Mouse (Mus musculus): Measurements from ENCODE around the gene Tcte2.

Tcte2 gene

GRCm38 (mm10) chr17:13716336-13716735 lies 45.3 kb downstream of the Tcte2 start:
- no peak for DNase-seq

DNA sequence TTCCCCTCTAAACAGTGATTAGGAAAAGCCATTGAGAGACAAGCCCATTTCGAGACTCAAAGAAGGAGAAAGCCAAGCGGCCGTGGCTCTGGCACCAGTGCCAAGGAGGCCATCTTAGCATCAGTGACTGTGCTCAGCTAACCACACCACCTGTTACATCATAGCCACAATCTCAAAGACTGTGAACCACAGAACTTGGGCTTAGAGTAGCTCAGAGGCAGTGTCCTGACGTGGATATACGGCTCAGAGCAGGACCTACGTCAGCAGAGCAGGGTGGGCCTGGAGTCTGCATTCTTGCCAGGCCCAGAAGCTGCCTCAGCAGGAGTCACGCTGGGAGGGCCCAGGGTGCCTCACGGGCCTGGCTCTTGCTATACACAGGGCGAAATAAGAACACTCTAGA lies 46.1 kb downstream of the Tcte2 start:
- no peak for DNase-seq

DNA sequence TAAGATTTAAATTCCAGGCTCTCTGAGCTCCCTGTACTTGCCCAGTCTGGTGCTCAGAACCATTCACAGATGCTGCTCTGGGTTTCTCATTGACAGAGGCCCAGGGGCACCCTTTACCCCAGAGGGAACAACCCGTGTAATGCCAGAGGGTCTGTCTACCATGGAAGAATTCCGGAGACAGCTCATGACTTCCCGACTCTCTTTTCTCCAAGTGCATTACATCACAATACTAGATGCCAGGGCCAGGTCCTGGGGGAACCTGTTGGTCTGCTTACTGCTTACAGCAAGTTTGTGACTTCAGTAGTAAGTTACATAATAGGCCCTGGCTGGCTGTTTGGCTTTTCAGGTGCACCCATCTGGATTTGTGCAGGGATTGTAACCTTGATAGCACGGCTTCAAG lies 47.0 kb downstream of the Tcte2 start:
- DNase-seq: no peak

DNA sequence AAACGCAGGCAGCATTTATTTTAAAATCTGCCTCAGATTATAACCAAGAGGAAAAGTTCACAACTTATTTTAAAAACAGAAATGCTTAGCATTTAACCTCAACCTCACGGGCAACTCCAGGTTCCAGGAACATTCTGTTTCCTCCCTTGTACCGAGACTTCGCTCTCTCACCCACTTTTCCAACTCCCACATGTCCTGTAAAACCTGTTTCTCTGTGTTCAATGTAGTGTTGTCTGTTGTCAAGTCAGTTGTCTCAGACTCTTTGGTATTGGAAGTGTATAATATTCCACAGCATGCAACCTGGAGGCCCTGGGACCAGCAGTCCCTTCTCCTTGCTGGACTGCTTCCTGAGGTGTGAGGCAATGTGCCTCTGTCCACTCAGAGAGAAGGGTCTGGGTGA lies 47.5 kb downstream of the Tcte2 start:
- DNase-seq: no peak

- no peak for DNase-seq
Measured at GRCm38 (mm10) chr17:13712518-13712917, 49.1 kb downstream of the Tcte2 start.

- no peak for DNase-seq
Measured at GRCm38 (mm10) chr17:13712116-13712515, 49.5 kb downstream of the Tcte2 start.

- peak; percentile 59 for DNase-seq
Measured at GRCm38 (mm10) chr17:13711173-13711572, 50.5 kb downstream of the Tcte2 start.

DNA sequence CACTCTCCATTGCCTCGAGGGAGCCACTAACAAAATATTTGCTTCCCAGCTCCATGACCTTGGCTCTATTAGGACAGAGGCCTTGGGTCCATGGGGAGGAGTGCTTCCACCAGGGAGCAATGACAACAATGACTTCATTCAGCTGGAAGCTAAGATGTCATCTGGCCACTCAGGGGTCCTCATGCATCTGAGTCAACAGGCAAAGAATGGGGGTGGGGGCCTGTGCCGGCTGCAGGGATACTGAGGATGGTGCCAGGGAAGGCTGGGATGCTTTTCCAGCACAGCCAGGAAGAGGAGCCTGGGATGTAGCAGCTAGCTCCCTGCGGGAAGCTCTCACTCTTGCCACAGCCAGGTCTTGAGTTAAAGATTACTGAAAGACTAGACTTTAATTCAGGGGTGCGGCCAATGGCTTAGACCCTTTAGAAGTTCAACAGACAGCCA lies 56.1 kb downstream of the Tcte2 start:
- peak; percentile 36 for DNase-seq

GRCm38 (mm10) chr17:13703611-13704320 lies 57.9 kb downstream of the Tcte2 start:
- DNase-seq: peak; percentile 96

GRCm38 (mm10) chr17:13700131-13701016 lies 61.3 kb downstream of the Tcte2 start:
- peak; percentile 41 for DNase-seq

GRCm38 (mm10) chr17:13699716-13700115 lies 61.9 kb downstream of the Tcte2 start:
- no peak for DNase-seq

- no peak for DNase-seq
Measured at GRCm38 (mm10) chr17:13698194-13698593, 63.4 kb downstream of the Tcte2 start.

GRCm38 (mm10) chr17:13697646-13698045 lies 64.0 kb downstream of the Tcte2 start:
- DNase-seq: no peak

GRCm38 (mm10) chr17:13695881-13696280 lies 65.7 kb downstream of the Tcte2 start:
- no peak for DNase-seq

DNA sequence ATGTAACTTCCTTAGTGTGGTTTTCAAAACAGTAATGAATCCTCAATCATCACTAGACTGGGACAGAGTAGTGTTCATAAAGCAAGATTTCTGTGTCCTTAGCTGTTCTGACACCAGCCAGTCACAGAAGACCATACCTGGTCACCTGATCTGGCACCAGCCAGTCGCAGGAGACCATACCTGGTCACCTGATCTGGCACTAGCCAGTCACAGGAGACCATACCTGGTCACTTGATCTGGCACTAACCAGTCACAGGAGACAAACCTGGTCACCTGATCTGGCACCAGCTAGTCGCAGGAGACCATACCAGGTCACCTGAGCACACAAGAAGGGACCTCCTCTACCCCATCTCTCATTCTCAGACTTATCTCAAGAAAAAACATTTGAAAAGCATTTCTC lies 66.4 kb downstream of the Tcte2 start:
- no peak for DNase-seq

GRCm38 (mm10) chr17:13694181-13694580 lies 67.4 kb downstream of the Tcte2 start:
- no peak for DNase-seq

GRCm38 (mm10) chr17:13687656-13688055 lies 74.0 kb downstream of the Tcte2 start:
- no peak for DNase-seq

DNA sequence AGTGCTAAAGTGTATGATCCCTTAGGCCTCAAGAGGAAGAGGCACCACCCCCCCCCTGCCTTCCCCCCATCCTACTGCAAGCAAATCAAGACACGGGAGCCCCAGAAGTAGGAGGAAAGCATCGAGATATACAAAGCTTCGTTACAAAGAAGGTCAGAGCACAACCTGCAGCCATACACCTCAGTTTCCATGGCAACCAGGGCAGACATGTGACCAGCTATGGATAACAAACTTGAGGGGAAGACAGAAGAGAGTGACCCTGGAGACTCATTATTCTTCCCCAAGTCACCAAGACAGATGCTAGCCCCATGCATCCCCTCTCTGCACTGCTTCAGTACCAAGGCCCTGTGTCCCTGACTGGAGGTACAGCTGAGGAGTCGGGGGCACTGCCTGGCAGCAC lies 74.5 kb downstream of the Tcte2 start:
- no peak for DNase-seq

DNA sequence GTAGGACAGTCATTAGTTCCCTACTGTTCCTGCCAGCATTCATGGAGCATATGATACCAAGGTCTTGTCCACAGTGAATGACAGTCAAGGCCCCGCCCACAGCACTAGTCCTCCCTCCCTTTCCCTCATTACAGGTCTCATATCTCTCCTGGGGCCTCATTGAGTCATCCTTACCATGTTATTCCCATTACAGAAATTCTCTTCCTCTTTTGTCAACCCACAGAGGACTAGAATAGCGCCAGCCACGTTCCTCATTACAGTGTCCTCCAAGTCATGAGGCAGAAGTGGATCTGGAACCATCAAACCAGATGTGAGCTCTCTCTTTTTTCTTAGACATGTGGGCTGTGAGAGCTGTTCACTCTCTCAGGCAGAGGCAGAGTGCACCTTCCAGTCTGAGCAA lies 76.0 kb downstream of the Tcte2 start:
- DNase-seq: no peak

GRCm38 (mm10) chr17:13684256-13684655 lies 77.4 kb downstream of the Tcte2 start:
- no peak for DNase-seq

- no peak for DNase-seq
Measured at GRCm38 (mm10) chr17:13683411-13684174, 78.0 kb downstream of the Tcte2 start.

DNA sequence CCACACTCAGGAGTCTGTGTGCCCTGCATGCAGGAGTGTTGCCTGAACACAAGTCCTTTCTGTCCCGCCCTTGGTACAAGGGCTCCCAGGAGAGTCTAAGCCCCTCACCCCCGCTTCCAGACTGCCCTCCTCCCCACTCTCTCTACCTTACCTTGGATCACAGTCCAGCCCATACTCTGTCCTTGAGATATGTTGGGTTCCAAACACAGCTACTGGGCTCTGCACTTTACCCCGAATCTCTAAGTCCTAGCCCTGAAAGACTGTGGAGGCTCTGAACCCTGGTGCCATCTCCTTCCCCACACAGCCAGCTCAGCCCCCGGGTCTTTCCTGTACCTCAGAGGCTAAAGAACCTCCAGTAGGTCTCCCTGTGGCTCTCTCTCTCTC lies 78.6 kb downstream of the Tcte2 start:
- DNase-seq: no peak

DNA sequence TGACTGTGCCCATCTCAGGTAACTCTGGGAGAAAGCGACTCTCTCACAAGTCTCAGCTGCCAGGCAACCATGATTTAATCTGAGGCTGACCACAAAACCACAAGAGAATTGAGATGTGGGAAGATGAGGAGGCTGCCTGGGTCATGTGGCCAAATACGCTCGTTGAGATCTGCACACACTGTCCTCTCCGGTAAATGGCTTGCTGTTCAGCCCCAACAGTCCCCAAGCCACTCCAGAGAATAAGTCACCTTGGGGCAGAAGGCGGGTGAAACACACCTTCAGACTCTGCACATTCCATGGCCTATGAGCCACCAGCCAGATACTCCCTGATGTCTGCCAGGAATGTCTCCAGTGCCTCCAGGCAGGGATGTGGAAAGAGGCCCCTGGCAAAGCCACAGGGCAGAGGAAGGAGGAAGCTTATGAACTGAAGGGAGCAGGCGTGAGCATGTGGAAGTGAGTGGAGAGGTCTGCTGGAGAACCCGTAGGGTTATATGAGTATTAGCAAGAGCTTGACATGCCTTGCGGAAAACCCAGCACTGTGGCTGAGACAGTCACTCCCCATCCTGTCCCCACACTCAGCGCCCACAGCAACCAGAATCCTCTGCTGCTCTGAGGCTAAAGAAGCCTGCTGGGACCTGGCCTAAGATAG lies 79.1 kb downstream of the Tcte2 start:
- no peak for DNase-seq

Measured in cerebellum, adult 9-10 months (tissue).